Mouse (Mus musculus) adrenal gland, adult 2 months (tissue): ENCODE measurements around the gene Gm36864. TPM values are rescaled to one million over a fixed set of nuclear protein-coding genes. Genes with fewer than 3 reads are reported as not detected.

Experiments used
- DNase-seq: peaks from one replicate; pipeline ENCODE4 v3.0.0; 2021
- polyA plus RNA-seq: library from polyadenylated mRNA; depleted of rRNA; stranded (reverse); fragments of >200 nt; gene quantifications from 2 replicates; pipeline ENCODE4 v1.2.3, GENCODE M21; 2012; rRNA removed
- total RNA-seq, 2 experiments: library from RNA; stranded (reverse); gene quantifications; 2 replicates each; pipeline ENCODE4 v1.2.3; 2021

Gm36864 gene
- total and polyA plus RNA-seq, 3 experiments: not detected

DNA sequence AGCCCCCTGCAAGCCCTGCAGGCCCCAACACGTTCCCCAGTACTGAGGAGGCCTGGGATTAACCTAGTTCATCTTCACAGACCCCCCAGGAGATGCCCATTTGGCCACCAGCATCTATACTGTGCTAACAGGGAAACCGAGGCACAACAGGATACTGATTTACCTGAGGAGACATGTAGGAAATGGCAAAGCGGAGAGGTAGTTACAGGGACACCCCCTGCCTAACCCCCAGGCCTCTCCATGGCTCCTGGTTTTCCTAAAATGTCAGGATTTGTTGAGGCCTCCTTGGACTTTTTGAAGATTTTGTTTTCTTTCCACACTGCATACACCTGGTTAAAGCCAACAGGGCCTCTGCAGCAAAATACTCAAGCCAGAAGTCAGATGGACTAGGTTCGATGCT, 21.3 kb downstream of the Gm36864 start, which contains the start of gene Acp4:
Acp4 (minus strand) TSS at position 101 of the 400 bp plus-strand sequence.
- DNase-seq: no peak

GRCm38 (mm10) chr7:44260410-44260809, 24.4 kb downstream of the Gm36864 start:
- peak; percentile 50 for DNase-seq

- no peak for DNase-seq
Measured at GRCm38 (mm10) chr7:44261147-44261546, 25.2 kb downstream of the Gm36864 start, which contains the start of gene Gm15517. Gene Gm15517 (plus strand): TSS chr7:44261447.

GRCm38 (mm10) chr7:44262791-44263643, 27.0 kb downstream of the Gm36864 start:
- peak; percentile 89 for DNase-seq

DNA sequence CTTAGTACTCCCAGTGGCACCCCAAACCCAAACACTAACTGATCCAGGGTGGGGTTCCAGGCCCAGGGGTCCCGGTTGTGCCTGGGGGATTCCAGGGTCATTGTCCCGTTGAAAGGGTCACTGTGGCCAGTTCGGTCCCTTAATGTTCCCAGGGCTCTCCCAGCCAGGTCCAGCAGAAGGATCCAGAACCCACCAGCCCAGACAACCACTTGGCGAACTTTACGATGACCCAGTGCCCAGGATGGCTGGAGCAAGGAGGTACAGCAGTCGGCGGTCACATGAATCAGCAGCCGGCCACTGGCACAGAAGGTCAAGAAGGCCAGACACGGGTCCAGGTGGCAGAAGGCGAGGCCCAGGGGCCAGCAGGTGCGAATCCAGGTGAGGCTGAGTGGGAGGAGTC, 32.1 kb downstream of the Gm36864 start:
- no peak for DNase-seq

GRCm38 (mm10) chr7:44269397-44269796, 33.4 kb downstream of the Gm36864 start:
- no peak for DNase-seq

DNA sequence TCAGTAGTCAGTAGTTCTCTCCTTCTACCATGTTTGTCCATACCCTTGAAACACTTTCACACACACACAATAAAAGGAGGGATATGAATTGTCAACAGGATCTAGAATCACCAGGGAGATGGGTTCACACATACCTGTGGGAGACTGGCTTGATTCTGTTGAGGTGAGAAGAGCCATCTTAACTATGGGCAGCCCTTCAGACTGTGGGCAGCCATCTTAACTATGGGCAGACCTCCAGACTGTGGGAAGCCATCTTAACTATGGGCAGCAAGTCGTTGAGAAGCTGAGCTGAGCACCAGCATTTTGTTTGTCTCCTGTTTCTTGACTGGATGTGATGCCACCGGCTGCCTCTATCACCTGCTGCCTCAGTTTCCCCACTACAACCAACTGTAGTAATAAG, 35.3 kb downstream of the Gm36864 start:
- no peak for DNase-seq

DNA sequence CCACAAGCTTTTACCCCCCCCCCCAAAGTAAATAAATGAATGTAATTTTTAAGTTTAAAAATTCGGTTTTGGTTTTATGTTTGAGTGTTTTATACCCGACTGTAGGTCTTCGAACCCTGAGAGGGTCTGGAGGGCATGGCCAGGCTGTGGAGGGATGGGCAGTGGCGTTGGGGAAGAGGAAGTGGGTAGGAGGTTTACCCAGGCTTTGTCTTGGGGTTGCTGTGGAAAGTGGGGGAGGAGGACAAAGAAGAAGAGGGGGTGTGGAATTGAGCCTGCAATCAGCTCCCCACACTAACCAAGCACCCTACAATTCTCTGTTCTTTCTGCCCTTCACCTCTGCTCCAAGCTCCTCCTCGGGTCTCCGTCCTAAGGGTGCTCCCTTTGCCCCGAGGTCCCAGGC, 36.6 kb downstream of the Gm36864 start:
- no peak for DNase-seq

DNA sequence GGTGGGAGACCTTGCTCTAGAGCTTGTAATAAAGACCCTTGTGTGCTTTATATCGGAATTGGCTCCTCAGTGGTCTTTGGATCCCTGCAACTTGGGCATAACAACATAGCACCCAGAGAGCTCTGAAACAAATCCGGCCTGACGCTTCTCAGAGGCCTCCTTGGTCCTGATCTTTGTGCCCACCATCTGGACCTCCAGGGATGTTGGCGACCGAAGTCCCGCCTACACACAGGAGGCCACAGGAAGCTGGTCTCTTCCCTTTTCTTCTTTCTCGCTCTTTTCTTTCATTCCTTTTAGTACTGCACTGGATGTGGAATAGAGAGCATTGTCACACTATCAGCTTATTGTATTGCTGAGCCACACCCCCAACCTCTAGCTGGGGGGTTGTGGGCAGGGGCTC, 37.5 kb downstream of the Gm36864 start:
- DNase-seq: no peak

DNA sequence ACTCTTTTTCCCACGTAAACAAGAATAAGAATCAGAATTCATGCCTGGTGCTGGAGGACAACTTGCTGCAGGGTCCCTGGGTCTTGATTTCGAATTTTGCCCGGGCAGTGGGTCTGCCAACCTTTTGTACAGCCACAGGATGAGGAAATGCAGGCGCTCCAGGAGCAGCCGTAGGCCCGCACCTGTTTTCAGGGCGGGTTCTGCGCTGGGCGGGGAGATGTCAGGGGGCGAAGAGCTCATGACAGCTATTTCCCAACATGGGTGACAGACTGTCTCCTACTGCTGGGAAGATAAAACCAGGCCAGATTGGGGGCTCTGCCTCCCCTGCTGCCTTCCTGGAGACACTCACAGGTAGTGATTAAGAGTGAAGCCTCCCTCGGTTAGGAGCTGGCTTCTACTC, 38.1 kb downstream of the Gm36864 start:
- no peak for DNase-seq

GRCm38 (mm10) chr7:44275546-44275945, 39.6 kb downstream of the Gm36864 start:
- DNase-seq: no peak

GRCm38 (mm10) chr7:44276461-44277249, 40.7 kb downstream of the Gm36864 start:
- no peak for DNase-seq

DNA sequence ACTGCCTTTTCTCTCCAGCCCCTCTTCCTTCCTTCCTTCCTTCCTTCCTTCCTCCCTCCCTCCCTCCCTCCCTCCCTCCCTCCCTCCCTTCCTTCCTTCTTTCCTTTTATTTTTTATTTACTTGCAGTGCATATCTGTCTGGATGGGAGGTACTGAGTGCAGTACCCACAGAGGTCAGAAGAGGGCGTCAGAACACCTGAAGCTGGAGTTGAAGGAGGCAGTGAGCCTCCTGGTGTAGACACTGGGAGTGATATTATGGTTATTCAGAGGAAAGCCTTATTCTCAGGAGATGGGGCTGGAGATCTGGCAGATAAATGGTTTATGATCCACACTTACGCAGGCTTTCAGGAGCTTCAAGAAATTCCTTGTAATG, 41.3 kb downstream of the Gm36864 start:
- DNase-seq: no peak

- no peak for DNase-seq
Measured at GRCm38 (mm10) chr7:44280959-44281358, 45.0 kb downstream of the Gm36864 start.

DNA sequence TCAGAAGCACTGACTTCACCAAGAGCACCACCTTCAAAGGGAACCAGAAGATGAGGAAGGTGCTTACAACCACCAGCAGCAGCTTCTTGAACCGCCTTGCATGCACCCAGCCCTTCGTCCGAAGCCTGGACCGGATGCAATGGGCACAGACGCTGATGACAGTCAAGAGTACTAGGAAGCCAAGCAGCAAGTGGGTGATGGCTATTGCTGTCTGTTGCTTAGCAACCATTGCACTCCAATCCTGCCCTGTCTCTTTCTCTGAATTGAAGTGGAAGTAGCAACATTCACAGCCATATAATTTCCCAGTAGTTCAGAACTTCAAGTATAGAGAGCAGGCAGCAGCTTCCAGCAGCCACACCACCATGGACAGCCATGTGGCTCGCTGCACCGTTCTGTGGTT, 45.6 kb downstream of the Gm36864 start:
- DNase-seq: no peak

DNA sequence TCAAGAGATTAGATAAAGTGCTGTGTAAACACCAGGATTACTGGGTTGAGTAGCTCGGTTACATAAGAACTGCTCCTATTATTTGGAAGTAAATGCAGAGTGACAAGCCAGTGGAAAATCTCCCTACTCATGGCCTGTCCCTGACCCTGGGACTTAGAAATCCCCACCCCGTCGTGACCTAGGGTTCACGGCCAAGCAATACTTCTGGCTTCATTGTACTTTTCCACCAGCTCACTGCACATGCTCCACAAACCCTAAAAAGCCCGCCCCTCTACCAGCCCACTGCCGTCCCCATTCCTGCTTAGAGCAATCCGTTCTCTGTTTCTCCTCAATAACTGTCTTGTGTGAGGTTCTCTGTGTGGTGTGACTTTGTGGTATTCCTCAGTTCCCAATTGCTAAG, 51.8 kb downstream of the Gm36864 start:
- no peak for DNase-seq

DNA sequence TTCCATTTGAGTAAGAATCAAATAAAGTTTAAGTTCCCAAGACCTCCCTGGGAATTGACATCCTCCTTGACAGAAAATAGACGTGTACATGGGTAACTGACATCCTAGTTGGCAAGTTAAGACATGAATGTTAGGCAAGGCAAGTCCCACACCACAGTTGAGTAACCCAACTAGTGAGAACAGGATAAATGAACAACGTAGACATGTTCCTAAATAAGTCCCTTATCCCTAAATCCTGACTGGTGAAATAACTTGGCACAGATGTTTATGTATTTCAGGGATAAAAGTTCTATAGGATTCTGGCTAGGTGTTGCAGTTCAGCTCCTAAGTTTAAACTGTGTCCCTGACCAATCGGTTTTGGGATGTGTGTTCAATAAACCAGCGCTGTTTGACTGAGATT, 55.0 kb downstream of the Gm36864 start:
- DNase-seq: no peak

DNA sequence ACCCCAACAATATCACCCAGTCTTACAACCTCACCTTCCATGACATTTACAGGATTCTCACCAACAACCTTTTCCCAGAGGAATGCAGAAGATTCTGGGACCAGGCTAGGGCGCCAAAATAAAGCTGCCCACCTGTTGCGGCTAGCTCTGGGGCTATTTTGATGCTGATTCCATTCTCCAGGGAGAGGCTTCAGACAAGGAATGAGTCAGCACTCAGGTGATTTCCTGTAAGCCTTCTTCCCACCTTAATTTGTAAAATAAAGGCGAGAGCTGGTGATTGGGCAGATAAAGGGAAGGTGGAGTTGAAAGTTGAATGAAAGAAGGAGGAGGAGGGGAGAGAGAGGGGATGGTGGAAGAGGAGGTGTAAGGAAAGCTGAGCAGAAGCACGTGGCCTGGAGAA, 55.4 kb downstream of the Gm36864 start:
- DNase-seq: no peak

Other genes with a start within 250 kb of the Gm36864 start
- not detected for gene Klk1b11, start 240.3 kb upstream of the Gm36864 start, total RNA-seq
- not detected in 2 replicates for gene Klk1b11, start 240.3 kb upstream of the Gm36864 start, polyA plus RNA-seq
- not detected for gene Klk1b26, start 224.0 kb upstream of the Gm36864 start, total RNA-seq
- not detected in 2 replicates for gene Klk1b26, start 224.0 kb upstream of the Gm36864 start, polyA plus RNA-seq
- not detected for gene Klk1b27, start 183.9 kb upstream of the Gm36864 start, total RNA-seq
- not detected in 2 replicates for gene Klk1b27, start 183.9 kb upstream of the Gm36864 start, polyA plus RNA-seq
- not detected for gene Klk1b21, start 133.8 kb upstream of the Gm36864 start, total RNA-seq
- 0.33 and 0.63 TPM in 2 replicates for gene Klk1b21, start 133.8 kb upstream of the Gm36864 start, polyA plus RNA-seq
- not detected for gene Klk1b22, start 123.5 kb upstream of the Gm36864 start, total RNA-seq
- gene Klk1b22, start 123.5 kb upstream of the Gm36864 start, polyA plus RNA-seq: 1.5 TPM in 1 of 2 replicates, not detected in the other
- gene Klk1b16, start 99.4 kb upstream of the Gm36864 start, total RNA-seq: not detected
- not detected in 2 replicates for gene Klk1b16, start 99.4 kb upstream of the Gm36864 start, polyA plus RNA-seq
- gene Klk1b24, start 47.9 kb upstream of the Gm36864 start, total RNA-seq: not detected
- not detected in 2 replicates for gene Klk1b24, start 47.9 kb upstream of the Gm36864 start, polyA plus RNA-seq
- not detected for gene Klk1b3, start 38.0 kb upstream of the Gm36864 start, total RNA-seq
- gene Klk1b3, start 38.0 kb upstream of the Gm36864 start, polyA plus RNA-seq: not detected in 2 replicates
- gene Klk1b4, start 28.7 kb upstream of the Gm36864 start, total RNA-seq: not detected
- gene Klk1b4, start 28.7 kb upstream of the Gm36864 start, polyA plus RNA-seq: not detected in 2 replicates
- not detected for gene Klk1b5, start 20.2 kb upstream of the Gm36864 start, total RNA-seq
- gene Klk1b5, start 20.2 kb upstream of the Gm36864 start, polyA plus RNA-seq: not detected in 2 replicates
- gene Klk1, start 10.8 kb upstream of the Gm36864 start, total RNA-seq: not detected
- gene Klk1, start 10.8 kb upstream of the Gm36864 start, polyA plus RNA-seq: 0.46 and 0.67 TPM in 2 replicates
- gene 1700028J19Rik, start 10.5 kb downstream of the Gm36864 start, total RNA-seq: 1 to 10 TPM in 1 of 2 experiments, under 1 TPM in 1; 0.66 to 1.4 TPM
- 1.2 and 1.8 TPM in 2 replicates for gene 1700028J19Rik, start 10.5 kb downstream of the Gm36864 start, polyA plus RNA-seq
- 10 to 100 TPM; 81.5 to 83.8 TPM for gene 2410002F23Rik, start 10.5 kb downstream of the Gm36864 start, total RNA-seq
- gene 2410002F23Rik, start 10.5 kb downstream of the Gm36864 start, polyA plus RNA-seq: 195 and 237 TPM in 2 replicates
- gene Acp4, start 21.2 kb downstream of the Gm36864 start, total RNA-seq: not detected
- not detected in 2 replicates for gene Acp4, start 21.2 kb downstream of the Gm36864 start, polyA plus RNA-seq
- gene Gm15517, start 25.3 kb downstream of the Gm36864 start, total RNA-seq: not detected
- gene Gm15517, start 25.3 kb downstream of the Gm36864 start, polyA plus RNA-seq: not detected in 2 replicates
- gene Clec11a, start 70.7 kb downstream of the Gm36864 start, total RNA-seq: 1 to 10 TPM; 4.6 to 5.1 TPM
- gene Clec11a, start 70.7 kb downstream of the Gm36864 start, polyA plus RNA-seq: 11.4 and 13.0 TPM in 2 replicates
- 1 to 10 TPM; 8.0 to 9.1 TPM for gene Shank1, start 74.1 kb downstream of the Gm36864 start, total RNA-seq
- gene Shank1, start 74.1 kb downstream of the Gm36864 start, polyA plus RNA-seq: 2.5 and 2.9 TPM in 2 replicates
- 1 to 10 TPM; 4.8 to 6.2 TPM for gene Syt3, start 147.9 kb downstream of the Gm36864 start, total RNA-seq
- gene Syt3, start 147.9 kb downstream of the Gm36864 start, polyA plus RNA-seq: 12.1 and 16.0 TPM in 2 replicates
- gene 1700008O03Rik, start 149.6 kb downstream of the Gm36864 start, total RNA-seq: 1 to 10 TPM in 1 of 2 experiments, under 1 TPM in 1; 0.66 to 1.2 TPM
- gene 1700008O03Rik, start 149.6 kb downstream of the Gm36864 start, polyA plus RNA-seq: 1.6 and 2.3 TPM in 2 replicates
- gene Lrrc4b, start 192.8 kb downstream of the Gm36864 start, total RNA-seq: 1 to 10 TPM; 5.1 to 8.5 TPM
- 10.3 and 16.3 TPM in 2 replicates for gene Lrrc4b, start 192.8 kb downstream of the Gm36864 start, polyA plus RNA-seq
- gene Aspdh, start 229.2 kb downstream of the Gm36864 start, total RNA-seq: under 1 TPM in 1 of 2 experiments, not detected in 1; 0.75 TPM
- gene Aspdh, start 229.2 kb downstream of the Gm36864 start, polyA plus RNA-seq: 0.91 and 2.4 TPM in 2 replicates
- gene Josd2, start 231.8 kb downstream of the Gm36864 start, total RNA-seq: 10 to 100 TPM; 51.2 to 61.7 TPM
- 171 and 179 TPM in 2 replicates for gene Josd2, start 231.8 kb downstream of the Gm36864 start, polyA plus RNA-seq